Mouse (Mus musculus): Measurements from ENCODE around the gene Itgb4. TPM values are rescaled to one million over a fixed set of nuclear protein-coding genes. Genes with fewer than 3 reads are reported as not detected.

Itgb4 gene
- polyA plus RNA-seq, 1 experiment from 2014 or later = 0.43 TPM

GRCm38 (mm10) chr11:116002894-116003293 lies 28.4 kb downstream of the Itgb4 start:
- no peaks in the 10 kb centered on the region for H3K9me3 ChIP-seq
- WGBS = 92% methylated on average over 3 of the region's 3 CpGs
- peaks cover 19% of the 10 kb centered on the region for H3K4me1 ChIP-seq (replicated peaks)
- peaks cover 10% of the 10 kb centered on the region; the same call in 1 of the 2 replicates for H3K27me3 ChIP-seq
- H3K36me3 ChIP-seq = no peaks in the 10 kb centered on the region; the same call in 1 of the 2 replicates
- H3K4me2 ChIP-seq (replicated peaks) = no peak overlapping the region
- no peak for ATAC-seq
- H3K4me3 ChIP-seq (replicated peaks) = no peak overlapping the region
- no peak overlapping the region for H3K9ac ChIP-seq (replicated peaks)
- no peak overlapping the region for H3K27ac ChIP-seq

GRCm38 (mm10) chr11:116004186-116004823 lies 29.8 kb downstream of the Itgb4 start:
- no peak for ATAC-seq
- no peaks in the 10 kb centered on the region for H3K9me3 ChIP-seq
- peaks cover 19% of the 10 kb centered on the region for H3K4me1 ChIP-seq (replicated peaks)
- peak overlapping the region; percentile 32 for H3K4me3 ChIP-seq (replicated peaks)
- H3K36me3 ChIP-seq = peaks cover 2% of the 10 kb centered on the region; the same call in 1 of the 2 replicates
- H3K9ac ChIP-seq (replicated peaks) = peak overlapping the region; percentile 56
- no peak overlapping the region for H3K27ac ChIP-seq
- 39% methylated on average over 8 of the region's 8 CpGs for WGBS
- peak overlapping the region; percentile 61 for H3K4me2 ChIP-seq (replicated peaks)
- peaks cover 6% of the 10 kb centered on the region; the same call in 1 of the 2 replicates for H3K27me3 ChIP-seq

GRCm38 (mm10) chr11:116004840-116005700 lies 30.6 kb downstream of the Itgb4 start:
- Histone ChIP-seq H3K36me3 (peaks cover 4% of the 10 kb centered on the region; the same call in 1 of the 2 replicates), H3K27me3 (peaks cover 6% of the 10 kb centered on the region; the same call in 1 of the 2 replicates), H3K9ac (replicated peaks) (peak overlapping the region; percentile 56), H3K9me3 (no peaks in the 10 kb centered on the region), H3K4me1 (replicated peaks) (peaks cover 19% of the 10 kb centered on the region), H3K4me3 (replicated peaks) (peak overlapping the region; percentile 32), H3K4me2 (replicated peaks) (peak overlapping the region; percentile 61), H3K27ac (no peak overlapping the region; the same call in 1 of the 2 replicates)
- 7% methylated on average over 54 of the region's 54 CpGs for WGBS
- ATAC-seq = peak; percentile 49

GRCm38 (mm10) chr11:116005701-116006419 lies 31.4 kb downstream of the Itgb4 start:
- H3K4me2 ChIP-seq (replicated peaks) = peak overlapping the region; percentile 61
- H3K27me3 ChIP-seq = peaks cover 6% of the 10 kb centered on the region; the same call in 1 of the 2 replicates
- H3K9me3 ChIP-seq = no peaks in the 10 kb centered on the region
- H3K4me3 ChIP-seq (replicated peaks) = no peak overlapping the region
- no peak for ATAC-seq
- H3K9ac ChIP-seq (replicated peaks) = no peak overlapping the region
- no peak overlapping the region for H3K27ac ChIP-seq
- peaks cover 4% of the 10 kb centered on the region; the same call in 1 of the 2 replicates for H3K36me3 ChIP-seq
- H3K4me1 ChIP-seq (replicated peaks) = peaks cover 12% of the 10 kb centered on the region
- 62% methylated on average over 9 of the region's 9 CpGs for WGBS

- H3K36me3 ChIP-seq = peaks cover 4% of the 10 kb centered on the region; the same call in 1 of the 2 replicates
- no peak overlapping the region for H3K4me2 ChIP-seq (replicated peaks)
- H3K9me3 ChIP-seq = no peaks in the 10 kb centered on the region
- H3K9ac ChIP-seq (replicated peaks) = no peak overlapping the region
- H3K4me1 ChIP-seq (replicated peaks) = peaks cover 22% of the 10 kb centered on the region
- WGBS = 89% methylated on average over 28 of the region's 28 CpGs
- no peak overlapping the region for H3K27ac ChIP-seq
- no peak for ATAC-seq
- 0 out of 2 replicates have a peak, but pooled peaks cover 6% of the 10 kb centered on the region for H3K27me3 ChIP-seq
- no peak overlapping the region for H3K4me3 ChIP-seq (replicated peaks)
Observed at GRCm38 (mm10) chr11:116007095-116007850, 32.8 kb downstream of the Itgb4 start.

GRCm38 (mm10) chr11:116008411-116008810 lies 33.9 kb downstream of the Itgb4 start:
- WGBS = 93% methylated on average over 11 of the region's 11 CpGs

GRCm38 (mm10) chr11:116008832-116009375 lies 34.4 kb downstream of the Itgb4 start:
- 86% methylated on average over 13 of the region's 13 CpGs for WGBS
- 0 out of 2 replicates have a peak, but pooled peaks cover 6% of the 10 kb centered on the region for H3K27me3 ChIP-seq
- H3K4me1 ChIP-seq (replicated peaks) = peaks cover 29% of the 10 kb centered on the region
- H3K4me2 ChIP-seq (replicated peaks) = no peak overlapping the region
- no peak overlapping the region for H3K27ac ChIP-seq
- no peak overlapping the region for H3K9ac ChIP-seq (replicated peaks)
- no peaks in the 10 kb centered on the region for H3K9me3 ChIP-seq
- no peak for ATAC-seq
- H3K4me3 ChIP-seq (replicated peaks) = no peak overlapping the region
- H3K36me3 ChIP-seq = peaks cover 4% of the 10 kb centered on the region; the same call in 1 of the 2 replicates

More at GRCm38 (mm10) chr11:116008411-116008810, 33.9 kb downstream of the Itgb4 start:
- Histone ChIP-seq H3K4me1 (replicated peaks) (peaks cover 29% of the 10 kb centered on the region), H3K4me2 (replicated peaks) (no peak overlapping the region), H3K27ac (no peak overlapping the region), H3K4me3 (replicated peaks) (no peak overlapping the region), H3K36me3 (peaks cover 4% of the 10 kb centered on the region; the same call in 1 of the 2 replicates), H3K27me3 (0 out of 2 replicates have a peak, but pooled peaks cover 6% of the 10 kb centered on the region), H3K9me3 (no peaks in the 10 kb centered on the region), H3K9ac (replicated peaks) (no peak overlapping the region)
- ATAC-seq = no peak

GRCm38 (mm10) chr11:116009661-116010060 lies 35.2 kb downstream of the Itgb4 start:
- no peak overlapping the region for H3K4me2 ChIP-seq (replicated peaks)
- H3K4me1 ChIP-seq (replicated peaks) = peaks cover 28% of the 10 kb centered on the region
- H3K4me3 ChIP-seq (replicated peaks) = no peak overlapping the region
- no peak overlapping the region for H3K9ac ChIP-seq (replicated peaks)
- no peaks in the 10 kb centered on the region for H3K9me3 ChIP-seq
- 96% methylated on average over 11 of the region's 11 CpGs for WGBS
- H3K36me3 ChIP-seq = peaks cover 4% of the 10 kb centered on the region; the same call in 1 of the 2 replicates
- 0 out of 2 replicates have a peak, but pooled peaks cover 6% of the 10 kb centered on the region for H3K27me3 ChIP-seq
- H3K27ac ChIP-seq = no peak overlapping the region; the same call in 1 of the 2 replicates
- no peak for ATAC-seq

- WGBS = 94% methylated on average over 8 of the region's 8 CpGs
- 0 out of 2 replicates have a peak, but pooled peaks cover 6% of the 10 kb centered on the region for H3K27me3 ChIP-seq
- H3K9me3 ChIP-seq = no peaks in the 10 kb centered on the region
- H3K4me3 ChIP-seq (replicated peaks) = no peak overlapping the region
- H3K4me2 ChIP-seq (replicated peaks) = no peak overlapping the region
- peaks cover 28% of the 10 kb centered on the region for H3K4me1 ChIP-seq (replicated peaks)
- H3K27ac ChIP-seq = no peak overlapping the region
- ATAC-seq = no peak
- no peak overlapping the region for H3K9ac ChIP-seq (replicated peaks)
- peaks cover 4% of the 10 kb centered on the region; the same call in 1 of the 2 replicates for H3K36me3 ChIP-seq
Observed at GRCm38 (mm10) chr11:116010146-116010545, 35.6 kb downstream of the Itgb4 start.

GRCm38 (mm10) chr11:116010948-116011347 lies 36.4 kb downstream of the Itgb4 start:
- H3K27ac ChIP-seq = no peak overlapping the region
- H3K4me1 ChIP-seq (replicated peaks) = peaks cover 25% of the 10 kb centered on the region
- peaks cover 4% of the 10 kb centered on the region; the same call in 1 of the 2 replicates for H3K36me3 ChIP-seq
- no peak overlapping the region for H3K9ac ChIP-seq (replicated peaks)
- H3K27me3 ChIP-seq = no peaks in the 10 kb centered on the region
- H3K4me3 ChIP-seq (replicated peaks) = no peak overlapping the region
- ATAC-seq = no peak
- H3K9me3 ChIP-seq = no peaks in the 10 kb centered on the region
- H3K4me2 ChIP-seq (replicated peaks) = no peak overlapping the region
- 80% methylated on average over 5 of the region's 5 CpGs for WGBS

Data from midbrain, embryonic 13.5 days (tissue).